Mouse (Mus musculus) neural tube, embryonic 15.5 days (tissue): ENCODE results near the gene Aym1. TPM values are rescaled to one million over a fixed set of nuclear protein-coding genes. Genes with fewer than 3 reads are reported as not detected.

Experiments
- microRNA-seq: library from miRNA; unstranded; fragments of <30 nt; microRNA quantifications from one replicate; pipeline ENCODE4, GENCODE M21; 2017
- polyA plus RNA-seq: library from polyadenylated mRNA; unstranded; fragments of >200 nt; fragmentation: Nextera tagmentation; extraction: Ambion mirVana; gene quantifications from 2 replicates; pipeline ENCODE4 v1.2.1, GENCODE M21; 2015

Gene Aym1
- polyA plus RNA-seq, 1 experiment from 2014 or later: not detected

Small RNA genes lying within 50 kb of the gene (microRNA-seq; reads per million reads assigned to microRNA genes)
- gene Mir7229 (not detected), gene Mir7230 (not detected)

Other genes with a start within 250 kb of the Aym1 start
- 3.0 and 5.5 TPM in 2 replicates for gene 2900026A02Rik, start 136.1 kb upstream of the Aym1 start, polyA plus RNA-seq
- gene Tmem211, start 130.4 kb upstream of the Aym1 start, polyA plus RNA-seq: not detected in 2 replicates
- 16.8 and 20.0 TPM in 2 replicates for gene Sgsm1, start 46.5 kb upstream of the Aym1 start, polyA plus RNA-seq
- 18.2 and 22.6 TPM in 2 replicates for gene Wscd2, start 133.0 kb downstream of the Aym1 start, polyA plus RNA-seq